Mouse (Mus musculus): ENCODE data around the gene Stab1. TPM values are rescaled to one million over a fixed set of nuclear protein-coding genes. Genes with fewer than 3 reads are reported as not detected.

The Stab1 gene
- polyA plus RNA-seq (2015; fragmentation: Nextera tagmentation; extraction: Ambion mirVana), result 20.6 and 23.1 TPM in 2 replicates

DNA sequence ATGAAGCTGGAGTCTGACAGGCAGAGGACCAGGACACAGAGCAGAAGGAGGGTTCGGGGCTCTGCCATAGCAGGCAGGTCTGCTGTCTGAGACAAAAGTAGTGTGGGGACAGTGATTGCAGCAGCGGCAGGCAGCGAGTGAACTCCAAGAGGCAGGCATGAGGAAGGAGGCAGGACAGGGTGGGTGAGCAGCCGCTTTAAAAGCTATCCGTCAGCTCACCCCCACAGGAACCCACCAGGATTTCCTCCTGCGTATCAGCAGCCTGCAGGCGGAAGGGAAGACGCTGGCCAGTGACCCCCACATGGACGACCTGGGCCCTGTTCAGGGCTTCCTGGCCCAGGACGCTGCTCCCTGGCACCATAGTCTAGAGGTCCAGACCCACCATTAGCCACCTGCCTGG is at the start of gene Stab1:
Gene Stab1, minus strand, starts transcription at position 217 of the 400 bp plus-strand sequence.
- ATAC-seq, result no peak
- H3K27ac ChIP-seq (ENCODE audit: low read depth, low read length), result peak within 1 kb of the TSS; percentile 36; the same call in 1 of the 2 replicates
- no peak for TF ChIP-seq CTCF (IDR thresholded peaks at IDR 0.05; ENCODE audit: low read depth)

DNA sequence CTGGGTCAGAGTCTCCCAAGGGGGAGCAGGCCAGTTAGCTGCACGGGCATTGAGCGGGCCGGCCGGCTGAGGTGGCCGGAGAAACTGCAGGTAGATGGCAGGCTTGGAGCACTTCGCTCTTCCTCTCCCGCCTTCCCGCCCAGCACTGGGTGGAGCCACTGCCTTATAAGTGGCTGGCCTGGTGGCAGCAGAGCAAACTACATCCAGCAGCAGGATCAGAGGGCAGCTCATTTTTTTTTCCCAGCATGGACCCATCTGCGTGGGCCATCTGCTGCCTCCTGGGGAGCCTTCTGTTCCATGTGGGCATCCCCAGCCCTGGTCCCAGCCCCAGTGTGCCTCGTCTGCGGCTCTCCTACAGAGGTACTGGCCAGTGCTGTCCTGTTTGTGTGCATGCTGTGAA is 49.2 kb upstream of the Stab1 start, which contains the start of gene Sema3g:
Gene Sema3g, plus strand, starts transcription at position 195 of the 400 bp plus-strand sequence.
- Histone ChIP-seq H3K4me1 (replicated peaks; ENCODE audit: control insufficient read depth, insufficient read depth, low read length) (no peaks in the 10 kb centered on the region), H3K4me3 (ENCODE audit: low read depth, low read length) (no peak within 1 kb of the TSS), H3K9ac (ENCODE audit: low read depth, low read length) (no peak within 1 kb of the TSS), H3K27me3 (replicated peaks; ENCODE audit: control insufficient read depth, insufficient read depth, low read length) (no peaks in the 10 kb centered on the region), H3K27ac (ENCODE audit: low read depth, low read length) (no peak within 1 kb of the TSS), H3K4me2 (replicated peaks; ENCODE audit: low read depth) (peak within 1 kb of the TSS; percentile 48), H3K36me3 (ENCODE audit: control insufficient read depth, insufficient read depth) (no peaks in the 10 kb centered on the region), H3K9me3 (ENCODE audit: control insufficient read depth) (no peaks in the 10 kb centered on the region)
- 8% methylated on average over 11 of the region's 11 CpGs for WGBS
- peak; percentile 78 for ATAC-seq
- TF ChIP-seq CTCF (IDR thresholded peaks at IDR 0.05; ENCODE audit: low read depth), result peak; percentile 90

More for the DNA sequence above, at the start of gene Stab1:
- Histone ChIP-seq H3K36me3 (ENCODE audit: control insufficient read depth, insufficient read depth) (peaks cover 26% of the 10 kb centered on the region), H3K4me3 (ENCODE audit: low read depth, low read length) (peak within 1 kb of the TSS; percentile 3; the same call in 1 of the 2 replicates), H3K9me3 (ENCODE audit: control insufficient read depth) (no peaks in the 10 kb centered on the region), H3K9ac (ENCODE audit: low read depth, low read length) (no peak within 1 kb of the TSS), H3K27me3 (replicated peaks; ENCODE audit: control insufficient read depth, insufficient read depth, low read length) (no peaks in the 10 kb centered on the region), H3K4me1 (replicated peaks; ENCODE audit: control insufficient read depth, insufficient read depth, low read length) (no peaks in the 10 kb centered on the region), H3K4me2 (replicated peaks; ENCODE audit: low read depth) (peak within 1 kb of the TSS; percentile 35)
- WGBS, result 35% methylated on average over 10 of the region's 10 CpGs

DNA sequence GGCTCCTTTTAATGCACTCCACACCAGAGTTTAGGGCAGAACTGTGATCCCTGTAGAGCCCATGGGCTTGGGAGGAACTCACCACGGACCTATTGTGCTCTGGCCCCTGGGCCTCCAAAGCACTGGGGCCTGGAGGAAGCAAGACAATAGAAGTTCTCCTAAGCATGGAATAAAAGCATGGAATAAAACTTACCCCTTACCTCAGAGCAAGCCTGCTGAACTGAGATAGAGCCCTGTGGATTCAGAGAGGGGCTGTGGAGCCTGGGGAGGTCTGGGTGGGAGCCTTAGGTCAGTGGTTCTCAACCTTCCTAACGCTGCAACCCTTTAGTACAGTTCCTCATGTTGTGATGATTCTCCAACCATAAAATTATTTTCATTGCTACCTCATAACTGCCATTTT is 48.4 kb upstream of the Stab1 start, which contains the start of gene Nisch:
Gene Nisch, minus strand, starts transcription at position 101 of the 400 bp plus-strand sequence.
- Histone ChIP-seq H3K4me2 (replicated peaks; ENCODE audit: low read depth) (peak within 1 kb of the TSS; percentile 48), H3K9me3 (ENCODE audit: control insufficient read depth) (no peaks in the 10 kb centered on the region), H3K4me1 (replicated peaks; ENCODE audit: control insufficient read depth, insufficient read depth, low read length) (no peaks in the 10 kb centered on the region), H3K27ac (ENCODE audit: low read depth, low read length) (no peak within 1 kb of the TSS), H3K36me3 (ENCODE audit: control insufficient read depth, insufficient read depth) (no peaks in the 10 kb centered on the region), H3K9ac (ENCODE audit: low read depth, low read length) (no peak within 1 kb of the TSS), H3K4me3 (ENCODE audit: low read depth, low read length) (no peak within 1 kb of the TSS), H3K27me3 (replicated peaks; ENCODE audit: control insufficient read depth, insufficient read depth, low read length) (no peaks in the 10 kb centered on the region)
- no peak for TF ChIP-seq CTCF (IDR thresholded peaks at IDR 0.05; ENCODE audit: low read depth)
- 80% methylated on average over 2 of the region's 2 CpGs for WGBS
- no peak for ATAC-seq

DNA sequence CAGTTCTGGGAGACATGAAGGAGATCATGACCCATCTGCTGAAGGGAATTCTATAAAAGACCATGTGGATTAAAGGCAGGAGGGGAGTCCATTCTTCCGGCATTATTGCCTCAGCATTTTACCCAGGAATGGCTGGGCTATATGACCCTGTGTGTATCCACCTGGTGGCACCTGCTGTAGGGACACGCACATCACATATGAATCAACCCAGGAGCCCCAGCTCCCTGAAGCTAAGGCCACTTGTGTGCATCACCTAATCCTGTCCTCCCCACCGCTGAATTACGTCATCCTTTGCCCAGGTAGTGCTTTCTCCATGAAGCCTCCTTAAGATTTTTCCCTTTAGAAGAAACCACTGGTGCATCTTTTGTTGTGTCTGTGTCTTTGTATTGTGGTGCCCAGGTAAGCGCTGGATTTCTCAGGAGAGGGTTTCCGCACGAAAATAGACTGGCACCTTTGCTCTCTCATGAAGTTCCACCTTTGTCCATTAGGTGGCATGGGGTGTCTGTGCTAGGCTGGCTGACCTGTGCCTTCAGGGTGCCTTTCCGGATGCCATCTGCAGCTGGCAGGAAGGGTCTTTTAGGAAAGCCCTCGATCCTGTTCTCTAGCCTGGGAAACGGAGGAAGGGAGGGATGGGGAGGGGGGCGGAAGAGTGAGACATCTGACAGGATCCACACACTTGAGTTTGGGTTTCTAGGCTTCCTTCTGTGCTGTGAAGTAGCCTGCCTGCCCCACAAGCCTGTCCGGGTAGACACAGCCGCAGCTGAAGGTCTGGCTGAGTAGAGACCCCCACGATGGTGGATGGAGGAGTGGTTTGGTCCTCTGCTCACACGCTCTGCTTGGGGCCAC is 46.9 kb upstream of the Stab1 start:
- peak; percentile 96 for TF ChIP-seq CTCF (IDR thresholded peaks at IDR 0.05; ENCODE audit: low read depth)
- Histone ChIP-seq H3K4me3 (ENCODE audit: low read depth, low read length) (no peak overlapping the region), H3K9ac (ENCODE audit: low read depth, low read length) (no peak overlapping the region), H3K27ac (ENCODE audit: low read depth, low read length) (no peak overlapping the region), H3K4me2 (replicated peaks; ENCODE audit: low read depth) (no peak overlapping the region), H3K4me1 (replicated peaks; ENCODE audit: control insufficient read depth, insufficient read depth, low read length) (no peaks in the 10 kb centered on the region), H3K36me3 (ENCODE audit: control insufficient read depth, insufficient read depth) (no peaks in the 10 kb centered on the region), H3K27me3 (replicated peaks; ENCODE audit: control insufficient read depth, insufficient read depth, low read length) (no peaks in the 10 kb centered on the region), H3K9me3 (ENCODE audit: control insufficient read depth) (no peaks in the 10 kb centered on the region)
- peak; percentile 48; the same call in 1 of the 2 replicates for ATAC-seq
- 30% methylated on average over 15 of the region's 15 CpGs for WGBS

DNA sequence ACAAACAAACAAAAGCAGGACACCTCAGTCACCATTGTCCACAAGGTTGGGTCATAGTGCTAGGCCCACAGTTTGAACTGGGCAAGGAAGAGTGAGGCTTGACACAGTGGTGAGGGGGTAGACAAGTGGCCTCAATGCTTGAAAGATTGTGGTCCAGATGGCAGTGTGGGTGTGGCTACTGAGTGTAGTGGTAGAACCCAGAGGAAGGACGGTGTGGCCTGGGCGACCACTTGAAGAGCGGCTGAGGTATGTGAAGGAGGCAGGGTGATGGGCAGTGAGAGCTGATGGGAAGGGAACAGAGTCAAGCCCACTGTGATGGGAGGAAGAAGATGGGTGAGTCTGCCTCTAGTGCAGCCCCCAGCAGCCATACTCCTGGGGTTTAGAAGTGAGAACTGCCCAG is 46.2 kb upstream of the Stab1 start:
- Histone ChIP-seq H3K9me3 (ENCODE audit: control insufficient read depth) (no peaks in the 10 kb centered on the region), H3K27me3 (replicated peaks; ENCODE audit: control insufficient read depth, insufficient read depth, low read length) (no peaks in the 10 kb centered on the region), H3K4me1 (replicated peaks; ENCODE audit: control insufficient read depth, insufficient read depth, low read length) (no peaks in the 10 kb centered on the region), H3K27ac (ENCODE audit: low read depth, low read length) (no peak overlapping the region), H3K4me3 (ENCODE audit: low read depth, low read length) (no peak overlapping the region), H3K36me3 (ENCODE audit: control insufficient read depth, insufficient read depth) (no peaks in the 10 kb centered on the region), H3K4me2 (replicated peaks; ENCODE audit: low read depth) (no peak overlapping the region), H3K9ac (ENCODE audit: low read depth, low read length) (no peak overlapping the region)
- ATAC-seq, result no peak
- no peak for TF ChIP-seq CTCF (IDR thresholded peaks at IDR 0.05; ENCODE audit: low read depth)
- WGBS, result 85% methylated on average over 3 of the region's 3 CpGs

DNA sequence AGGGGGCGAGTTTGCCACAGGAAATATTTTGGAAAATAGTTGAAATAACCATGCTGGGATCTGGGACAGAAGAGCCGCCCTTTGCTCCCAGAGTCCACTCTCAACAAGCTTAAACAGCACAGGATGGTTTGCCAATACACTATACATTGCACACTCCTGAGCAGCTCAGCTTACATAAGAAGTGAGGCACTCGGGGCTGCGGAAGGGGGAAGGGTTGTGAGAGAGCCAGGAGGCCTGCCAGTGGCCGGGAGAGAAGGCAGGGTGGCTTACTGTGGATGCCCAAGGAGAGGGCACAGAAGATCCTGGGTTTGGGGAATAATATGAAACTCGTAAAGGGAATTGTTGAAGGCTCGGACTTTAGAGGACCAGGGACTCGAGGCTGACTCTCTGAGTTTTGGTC is 45.4 kb upstream of the Stab1 start:
- no peaks in the 10 kb centered on the region for H3K36me3 ChIP-seq (ENCODE audit: control insufficient read depth, insufficient read depth)
- no peaks in the 10 kb centered on the region for H3K9me3 ChIP-seq (ENCODE audit: control insufficient read depth)
- H3K27me3 ChIP-seq (replicated peaks; ENCODE audit: control insufficient read depth, insufficient read depth, low read length), result no peaks in the 10 kb centered on the region
- no peaks in the 10 kb centered on the region for H3K4me1 ChIP-seq (replicated peaks; ENCODE audit: control insufficient read depth, insufficient read depth, low read length)
- H3K27ac ChIP-seq (ENCODE audit: low read depth, low read length), result no peak overlapping the region
- no peak overlapping the region for H3K9ac ChIP-seq (ENCODE audit: low read depth, low read length)
- no peak for TF ChIP-seq CTCF (IDR thresholded peaks at IDR 0.05; ENCODE audit: low read depth)
- H3K4me2 ChIP-seq (replicated peaks; ENCODE audit: low read depth), result no peak overlapping the region
- WGBS, result 72% methylated on average over 8 of the region's 8 CpGs
- no peak overlapping the region for H3K4me3 ChIP-seq (ENCODE audit: low read depth, low read length)
- no peak for ATAC-seq
